Mouse (Mus musculus) CH12.LX (cell line): ENCODE measurements around the gene Fntb. TPM values are rescaled to one million over a fixed set of nuclear protein-coding genes. Genes with fewer than 3 reads are reported as not detected.

Experiments used
- DNase-seq: peaks from one replicate; pipeline ENCODE4 v3.0.0-alpha.2; 2013; ENCODE audit errors: extremely low read depth
- H3K27ac ChIP-seq: 2 replicates; pipeline ENCODE4 v1.5.1; 2012; ENCODE audit warnings: low read depth, mild to moderate bottlenecking, control low read depth, moderate library complexity; ENCODE audit not compliant: insufficient read depth
- H3K27me3 ChIP-seq: replicated peaks from 2 replicates; pipeline ENCODE3; 2012; ENCODE audit warnings: inconsistent platforms
- H3K36me3 ChIP-seq, 2 experiments: replicated peaks in 1 of 2; 2 replicates each; pipeline versions ENCODE3 to v1.6.1; 2012; ENCODE audit warnings: inconsistent platforms in 1 of 2, low read length in 1 of 2, mild to moderate bottlenecking in 1 of 2, mixed read lengths in 1 of 2, moderate library complexity in 1 of 2; ENCODE audit not compliant: control insufficient read depth in 1 of 2, insufficient read depth in 1 of 2
- H3K4me1 ChIP-seq, 2 experiments: 2 replicates each; pipeline ENCODE4 v1.6.1; 2012; ENCODE audit warnings: inconsistent platforms in 1 of 2, moderate library complexity in 1 of 2; ENCODE audit not compliant: insufficient read depth in 2 of 2, control insufficient read depth in 1 of 2
- H3K4me2 ChIP-seq: 2 replicates; pipeline ENCODE4 v1.6.1; 2012; ENCODE audit warnings: low read depth, mild to moderate bottlenecking, control low read depth; ENCODE audit not compliant: poor library complexity, insufficient read depth, severe bottlenecking
- H3K4me3 ChIP-seq, 3 experiments: fragments of 150-350 bp in 1 of 3; sonication (generic) in 1 of 3; replicated peaks in 1 of 3; 2 replicates each; pipeline versions ENCODE3 to v1.5.1; 2011 to 2012; ENCODE audit warnings: low read depth in 2 of 3, low read length in 2 of 3, mild to moderate bottlenecking in 2 of 3, moderate library complexity in 2 of 3, control low read depth in 1 of 3, improper control_type of control experiment in 1 of 3, inconsistent platforms in 1 of 3, mixed read lengths in 1 of 3; ENCODE audit not compliant: poor library complexity in 1 of 3
- H3K79me2 ChIP-seq: replicated peaks from 2 replicates; pipeline ENCODE4 v1.6.1; 2012; ENCODE audit warnings: mild to moderate bottlenecking, moderate library complexity; ENCODE audit not compliant: control insufficient read depth, poor library complexity, insufficient read depth, severe bottlenecking; ENCODE audit errors: extremely low read depth
- H3K9ac ChIP-seq: 2 replicates; pipeline ENCODE4 v1.6.1; 2012; ENCODE audit warnings: low read depth, mild to moderate bottlenecking, control low read depth, moderate library complexity; ENCODE audit not compliant: insufficient read depth
- H3K9me3 ChIP-seq: replicated peaks from 2 replicates; pipeline ENCODE3; 2012; ENCODE audit warnings: low read length, inconsistent platforms, mixed read lengths
- CHD1 ChIP-seq: IDR thresholded peaks from 2 replicates; pipeline ENCODE4 v1.6.1; 2012; ENCODE audit warnings: low read depth, low read length, improper control_type of control experiment, inconsistent platforms
- CHD2 ChIP-seq: IDR thresholded peaks from 2 replicates; pipeline ENCODE4 v1.6.1; 2011; ENCODE audit warnings: low read length, improper control_type of control experiment
- IRF4 ChIP-seq: IDR thresholded peaks from 2 replicates; pipeline ENCODE4 v1.6.1; 2014; ENCODE audit warnings: low read depth, mild to moderate bottlenecking, inconsistent platforms, low read length, improper control_type of control experiment
- JUN ChIP-seq: IDR thresholded peaks from 2 replicates; pipeline ENCODE4 v1.6.1; 2011; ENCODE audit warnings: low read depth, mild to moderate bottlenecking, low read length, improper control_type of control experiment, moderate library complexity; ENCODE audit not compliant: insufficient read depth
- JUND ChIP-seq: conservative IDR thresholded peaks from 2 replicates; pipeline ENCODE4 v1.6.1; 2011; ENCODE audit warnings: low read depth, low read length, improper control_type of control experiment
- MAFK ChIP-seq: IDR thresholded peaks from 2 replicates; pipeline ENCODE4 v1.6.1; 2011; ENCODE audit warnings: low read length, improper control_type of control experiment; ENCODE audit not compliant: insufficient replicate concordance
- MAX ChIP-seq: IDR thresholded peaks from 2 replicates; pipeline ENCODE4 v1.6.1; 2011; ENCODE audit warnings: low read length, improper control_type of control experiment
- MXI1 ChIP-seq: IDR thresholded peaks from 2 replicates; pipeline ENCODE4 v1.6.1; 2011; ENCODE audit warnings: mild to moderate bottlenecking, low read depth, low read length, improper control_type of control experiment
- TBP ChIP-seq: conservative IDR thresholded peaks from 2 replicates; pipeline ENCODE4 v1.6.1; 2011; ENCODE audit warnings: low read depth, low read length, improper control_type of control experiment
- TCF12 ChIP-seq: IDR thresholded peaks from 2 replicates; pipeline ENCODE4 v1.6.1; 2014; ENCODE audit warnings: low read depth, mild to moderate bottlenecking, inconsistent platforms, low read length, improper control_type of control experiment
- UBTF ChIP-seq: IDR thresholded peaks from 2 replicates; pipeline ENCODE4 v1.6.1; 2012; ENCODE audit warnings: low read depth, mild to moderate bottlenecking, inconsistent platforms, low read length, improper control_type of control experiment, moderate library complexity
- USF1 ChIP-seq: IDR thresholded peaks from 2 replicates; pipeline ENCODE4 v1.6.1; 2014; ENCODE audit warnings: low read depth, mild to moderate bottlenecking, inconsistent platforms, low read length, improper control_type of control experiment
- ZKSCAN1 ChIP-seq: IDR thresholded peaks from 2 replicates; pipeline ENCODE4 v1.6.1; 2012; ENCODE audit warnings: low read depth, inconsistent platforms, low read length, improper control_type of control experiment, borderline replicate concordance
- dilution Hi-C: fragments of 300-500 bp; cut with MboI; formaldehyde crosslinking; loops from 2 replicates; pipeline ENCODE4 v1.14.3; 2020; ENCODE audit warnings: low sequenced_read_pairs; ENCODE audit not compliant: extremely low pct_unique_long_range_greater_than_20kb, extremely low pct_ligation_motif_present
- in situ Hi-C: fragments of 300-500 bp; cut with MboI; formaldehyde crosslinking; loops from 3 replicates; pipeline ENCODE4 v1.14.3; 2019; ENCODE audit warnings: low sequenced_read_pairs, low pct_ligation_motif_present, low pct_unique_long_range_greater_than_20kb, mixed read lengths
- polyA plus RNA-seq: library from polyadenylated mRNA; unstranded; fragments of >175 nt; gene quantifications from 2 replicates; pipeline ENCODE4 v1.2.1, GENCODE M21; 2012; ENCODE audit warnings: low read depth; ENCODE audit not compliant: insufficient read length
- total RNA-seq, 2 experiments: library from RNA; depleted of rRNA; stranded (reverse); fragments of 300-350 nt in 1 of 2; fragments of >200 nt in 1 of 2; gene quantifications; 2 replicates each; pipeline ENCODE4 v1.2.3; 2012 to 2014

Gene Fntb
- total and polyA plus RNA-seq, 3 experiments, result 5.6 to 19.5 (median 9.2) TPM

- Histone ChIP-seq H3K9ac (no peak overlapping the region), H3K27ac (no peak overlapping the region), H3K4me3 (no peak overlapping the region), H3K9me3 (no peaks in the 10 kb centered on the region), H3K36me3 (peaks cover 0 to 35% of the 10 kb centered on the region in 2 experiments), H3K4me2 (no peak overlapping the region), H3K27me3 (no peaks in the 10 kb centered on the region), H3K79me2 (no peaks in the 10 kb centered on the region; the same call in 1 of the 2 replicates), H3K4me1 (peaks cover 0 to 2% of the 10 kb centered on the region in 2 experiments; a peak in 1 of 4 replicates)
- in situ Hi-C loops (no loop called here), dilution Hi-C loops (no loop called here)
- no peak for DNase-seq
- TF ChIP-seq MAX, result no peak
Measured at GRCm38 (mm10) chr12:76844346-76845061, 79.1 kb downstream of the Fntb start.

GRCm38 (mm10) chr12:76852419-76852818, 87.0 kb downstream of the Fntb start:
- Histone ChIP-seq H3K4me3 (no peak overlapping the region), H3K9ac (no peak overlapping the region), H3K4me2 (no peak overlapping the region), H3K9me3 (no peaks in the 10 kb centered on the region), H3K27me3 (no peaks in the 10 kb centered on the region), H3K36me3 (peaks cover 0 to 8% of the 10 kb centered on the region in 2 experiments), H3K4me1 (peaks cover 2 to 13% of the 10 kb centered on the region in 2 experiments; a peak in 2 of 4 replicates), H3K79me2 (peaks cover 2% of the 10 kb centered on the region; the same call in 1 of the 2 replicates), H3K27ac (no peak overlapping the region)
- dilution Hi-C loops, result no loop called here
- TF ChIP-seq JUND, result no peak
- TF ChIP-seq UBTF, result no peak
- no peak for TF ChIP-seq JUN
- no peak for TF ChIP-seq MXI1
- TF ChIP-seq TBP, result no peak
- TF ChIP-seq TCF12, result no peak
- TF ChIP-seq MAFK, result peak; percentile 84
- no peak for TF ChIP-seq USF1
- DNase-seq, result no peak
- in situ Hi-C loops, result no loop called here

GRCm38 (mm10) chr12:76853378-76854142, 88.2 kb downstream of the Fntb start:
- Histone ChIP-seq H3K79me2 (peaks cover 2% of the 10 kb centered on the region; the same call in 1 of the 2 replicates), H3K9me3 (peaks cover 4% of the 10 kb centered on the region), H3K27ac (no peak overlapping the region), H3K36me3 (peaks cover 0 to 10% of the 10 kb centered on the region in 2 experiments), H3K9ac (no peak overlapping the region), H3K27me3 (no peaks in the 10 kb centered on the region), H3K4me3 (no peak overlapping the region), H3K4me2 (no peak overlapping the region)
- in situ Hi-C loops, result no loop called here
- DNase-seq, result no peak
- dilution Hi-C loops, result no loop called here
- TF ChIP-seq USF1 (no peak), TCF12 (no peak), ZKSCAN1 (no peak), IRF4 (no peak), CHD2 (no peak), CHD1 (no peak), JUN (no peak)
- TF ChIP-seq, all 38 proteins: peak for 0
- peaks cover 0 to 13% of the 10 kb centered on the region in 2 experiments; a peak in 2 of 4 replicates for H3K4me1 ChIP-seq
